Mouse (Mus musculus): ENCODE data around the gene Awat2.
"Not testable (repeated sequence)": the region's sequence is repeated elsewhere in the genome, so short reads cannot be mapped to it uniquely, and the experiment has no call there.

Awat2 gene

DNA sequence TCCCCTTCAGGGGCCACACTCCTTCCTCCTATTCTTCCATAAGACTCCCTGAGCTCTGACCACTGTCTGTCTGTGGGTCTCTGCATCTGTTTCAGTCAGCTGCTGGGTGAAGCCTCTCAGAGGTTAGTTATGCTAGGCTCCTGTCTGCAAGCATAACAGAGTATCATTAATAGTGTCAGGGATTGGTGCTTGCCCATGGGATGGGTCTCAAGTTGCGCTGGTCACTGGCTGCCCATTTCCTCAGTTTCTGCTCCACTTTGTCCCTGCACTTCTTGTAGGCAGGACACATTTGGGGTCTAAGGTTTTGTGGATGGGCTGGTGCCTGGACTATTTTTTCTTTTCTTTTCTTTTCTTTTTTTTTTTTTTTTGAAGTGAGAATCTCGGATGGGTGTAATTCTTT is at the start of gene Awat2:
TSS of gene Awat2 (minus strand) at position 101 of the 400 bp plus-strand sequence.
- DNase-seq = not testable (repeated sequence)

DNA sequence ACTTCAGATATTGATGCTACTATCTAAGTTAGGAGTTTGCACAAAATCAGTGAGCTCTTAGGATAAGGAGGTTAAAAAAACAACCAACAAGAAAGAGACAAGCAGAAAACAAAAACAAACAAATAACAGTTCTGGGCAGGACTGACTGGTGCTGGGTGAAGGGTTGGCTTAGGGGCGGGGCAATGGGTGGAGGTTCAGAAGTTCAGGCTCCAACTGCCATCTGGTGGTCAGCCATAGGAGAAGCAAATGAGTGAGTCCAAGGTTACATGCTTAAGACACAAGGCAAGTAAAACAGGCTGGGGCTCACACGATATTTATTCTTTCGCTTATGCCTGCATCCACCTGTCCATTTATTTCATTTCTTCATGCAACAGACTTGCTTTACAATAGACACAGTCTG is 37.8 kb upstream of the Awat2 start:
- peak; percentile 80 for DNase-seq

DNA sequence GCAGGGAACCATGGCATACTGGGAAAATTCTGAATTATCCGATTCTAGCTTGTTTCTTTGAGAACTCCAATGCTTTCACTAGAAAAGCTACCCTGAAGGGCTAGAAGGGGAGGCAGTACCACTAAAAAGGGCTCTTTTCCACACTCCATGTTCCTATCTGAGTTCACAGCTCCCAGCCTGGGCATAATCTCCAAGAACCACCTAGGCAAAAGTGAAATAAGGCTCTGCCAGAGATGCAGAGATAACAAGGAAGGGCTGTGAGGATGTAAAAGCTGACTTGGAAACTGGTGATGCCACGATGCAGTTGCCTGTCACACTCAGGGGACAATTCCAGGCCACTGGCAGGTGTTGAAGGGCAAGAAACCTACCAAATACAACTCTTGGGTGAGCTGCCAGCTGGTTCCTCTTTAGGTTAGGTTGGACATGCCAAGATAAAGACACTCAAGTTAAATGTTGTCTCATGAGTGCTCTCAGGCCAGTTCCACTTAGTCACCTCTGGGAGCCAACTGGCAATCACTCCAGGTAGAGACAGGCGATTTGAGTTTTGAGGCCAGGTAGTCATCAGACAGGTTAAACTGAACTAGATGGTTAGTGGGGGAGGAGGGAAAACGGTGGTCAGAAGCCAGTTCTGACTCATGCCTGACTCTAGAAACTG is 33.2 kb upstream of the Awat2 start:
- no peak for DNase-seq

DNA sequence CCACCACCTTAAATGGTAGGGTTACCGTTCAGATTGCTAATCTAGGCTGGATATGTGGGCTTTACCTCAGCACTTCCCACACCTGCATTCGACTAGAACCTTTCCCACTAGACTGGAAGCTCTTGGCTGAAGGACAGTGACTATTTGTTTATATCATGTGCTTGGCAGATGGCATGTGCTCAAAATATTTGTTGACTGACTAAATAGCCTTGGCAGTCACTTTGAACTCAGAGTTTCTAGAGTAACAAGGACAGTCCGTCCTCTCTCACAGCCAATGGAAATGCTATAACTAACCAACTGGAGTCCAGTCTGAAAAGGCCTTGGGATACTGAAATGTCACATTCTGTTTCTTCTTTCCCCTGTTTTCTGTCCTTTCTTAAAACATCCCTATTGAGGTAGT is 29.0 kb upstream of the Awat2 start:
- no peak for DNase-seq

DNA sequence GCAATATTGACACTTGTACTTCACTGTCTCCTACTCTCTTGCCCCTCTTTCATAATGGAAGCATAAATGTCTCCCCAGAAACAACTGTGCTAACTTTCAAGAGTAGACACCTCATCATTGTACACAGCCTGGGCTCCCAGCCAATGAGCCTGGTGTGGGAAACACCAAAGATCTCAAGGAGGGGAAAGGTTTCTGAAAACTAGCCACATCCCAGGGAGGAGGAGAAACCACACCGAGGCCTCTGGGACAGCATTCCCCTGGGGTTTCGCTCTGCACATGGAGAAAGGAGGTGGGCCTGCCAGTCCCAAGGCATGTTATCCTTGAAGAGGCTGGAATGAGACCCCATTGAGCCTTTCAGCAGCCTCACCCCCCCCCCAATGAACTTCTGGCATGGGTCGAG is 27.6 kb upstream of the Awat2 start:
- peak; percentile 34 for DNase-seq

DNA sequence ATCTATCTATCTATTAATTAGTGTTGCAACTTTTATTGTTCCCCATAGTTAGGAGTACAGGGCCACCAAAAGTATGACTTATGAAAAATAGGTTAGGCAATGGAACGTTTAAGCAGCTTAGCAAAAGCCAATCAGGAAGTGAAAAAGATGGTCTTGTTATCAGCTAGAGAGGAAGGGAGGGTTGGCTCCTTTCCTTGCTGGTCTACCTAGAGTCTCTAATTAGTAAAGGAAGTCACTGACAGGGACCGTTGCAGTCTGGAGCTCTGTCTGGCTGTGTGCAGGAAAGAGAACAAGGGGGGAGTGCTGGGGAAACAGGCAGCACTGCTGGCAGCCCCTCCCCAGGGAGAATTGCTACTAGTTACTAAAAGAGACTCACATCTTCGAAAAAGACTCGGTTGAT is 25.5 kb upstream of the Awat2 start:
- DNase-seq = no peak

DNA sequence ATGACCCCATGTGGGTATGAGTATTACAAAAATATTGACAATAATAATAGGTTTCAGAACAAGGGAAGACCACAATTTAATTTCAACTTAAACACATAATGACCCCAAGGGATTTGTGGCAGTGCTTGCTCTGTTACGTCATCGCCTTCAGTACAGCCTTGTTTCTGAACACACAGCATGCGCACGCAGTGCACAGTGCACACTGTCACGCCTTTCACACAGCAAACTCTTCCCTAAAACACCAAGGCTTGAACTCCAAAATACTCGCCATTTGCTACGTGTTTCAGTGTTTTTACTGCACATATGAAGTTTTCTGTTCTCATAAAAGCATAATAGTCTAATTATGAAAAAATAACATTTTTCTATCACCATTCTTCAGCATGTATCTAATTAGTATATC is 1.0 kb upstream of the Awat2 start:
- no peak for DNase-seq

DNA sequence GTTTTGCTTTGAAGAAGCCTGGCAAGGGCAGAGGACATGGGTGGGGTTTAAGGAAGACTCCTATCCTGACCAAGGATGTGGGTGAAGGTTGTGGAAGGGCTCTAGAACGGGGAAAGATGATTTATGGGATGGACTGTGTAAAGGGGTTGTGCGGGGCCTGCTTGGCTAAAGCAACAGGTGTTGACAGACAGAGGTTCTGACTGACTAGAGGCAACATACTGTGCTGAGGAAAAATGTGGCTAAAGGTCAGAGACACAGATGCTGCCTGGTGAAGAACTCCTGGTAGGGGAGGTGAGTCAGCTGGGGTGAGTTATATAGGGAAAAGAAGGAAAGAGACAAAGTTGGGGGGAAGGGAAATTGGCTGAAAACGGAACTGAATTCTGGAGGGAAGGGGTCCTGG is 10.2 kb downstream of the Awat2 start:
- DNase-seq = no peak

DNA sequence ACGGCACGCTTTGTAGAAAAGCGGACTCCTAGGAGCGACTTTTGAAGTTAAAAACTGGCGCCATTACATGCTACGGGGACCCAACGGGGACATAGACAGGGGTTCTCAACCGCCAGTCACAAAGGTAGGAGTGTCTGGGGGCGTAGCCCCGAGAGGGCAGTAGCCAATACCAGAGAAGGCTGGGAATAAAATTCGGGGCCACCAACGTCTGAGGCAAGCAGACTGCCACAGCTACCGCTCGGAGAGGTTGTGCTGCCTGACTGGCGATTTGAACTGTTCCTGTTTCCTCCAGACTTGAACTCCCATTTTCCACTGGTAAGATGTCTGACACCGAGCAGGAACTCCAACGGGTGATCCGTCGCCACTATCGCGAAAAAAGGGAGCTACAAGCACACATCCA is 13.8 kb downstream of the Awat2 start, which contains the start of gene Otud6a:
TSS of gene Otud6a (plus strand) at position 321 of the 400 bp plus-strand sequence.
- DNase-seq = no peak

DNA sequence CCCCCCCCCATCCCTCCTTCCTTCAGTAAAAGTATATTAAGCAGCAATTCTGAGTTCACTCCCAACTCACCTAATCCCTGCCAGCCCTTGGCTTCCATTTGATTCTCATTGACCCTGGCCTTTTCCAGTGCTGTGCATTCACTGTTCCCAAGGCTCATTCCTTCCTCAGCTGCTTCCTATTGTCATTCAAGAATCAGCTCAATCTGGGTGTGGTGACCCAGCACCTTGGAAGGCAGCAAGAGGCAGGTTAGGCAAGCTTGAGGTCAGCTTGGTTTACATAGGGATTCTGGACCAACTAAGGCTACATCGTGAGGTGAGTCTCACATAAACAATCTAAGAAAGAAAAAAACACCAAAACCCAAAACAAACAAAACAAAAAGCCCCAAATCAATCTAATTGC is 33.3 kb downstream of the Awat2 start:
- DNase-seq = no peak

DNA sequence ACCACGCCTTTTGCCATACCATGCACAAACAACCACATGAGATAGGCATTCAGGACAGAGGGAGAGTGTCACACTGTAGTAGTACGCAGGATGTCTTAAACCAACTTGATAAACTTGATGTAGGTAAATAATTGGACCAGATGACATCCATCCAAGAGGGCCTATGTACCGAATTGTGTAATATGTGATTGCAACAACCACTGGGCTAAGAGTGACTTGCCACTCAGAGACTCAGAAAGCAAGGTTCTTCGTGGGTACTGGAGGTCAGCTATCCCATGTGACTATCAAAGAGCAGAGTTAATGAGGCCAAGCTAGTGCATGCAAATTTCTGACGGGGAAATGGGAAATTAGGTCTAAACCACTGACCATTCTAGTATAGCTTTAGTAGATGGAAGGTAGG is 40.9 kb downstream of the Awat2 start:
- DNase-seq = no peak

DNA sequence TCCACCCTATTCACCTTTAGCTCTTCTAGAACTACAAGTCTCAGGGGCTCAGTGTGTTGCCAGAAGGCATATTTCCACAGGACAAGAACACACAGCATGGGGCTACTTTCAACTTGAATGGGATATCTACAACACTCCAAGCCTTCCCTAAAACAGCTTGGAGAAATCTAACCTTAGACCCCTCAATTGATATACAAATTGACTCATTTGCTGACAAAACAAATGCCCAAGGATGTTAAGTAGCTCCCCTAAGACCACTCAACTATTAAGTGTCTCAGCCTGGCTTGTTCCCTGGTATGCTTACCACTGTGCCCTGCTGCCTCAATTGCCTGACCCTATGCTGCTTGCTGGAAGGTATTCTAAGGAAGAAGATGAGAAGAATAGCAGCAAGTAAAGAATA is 41.6 kb downstream of the Awat2 start:
- no peak for DNase-seq

DNA sequence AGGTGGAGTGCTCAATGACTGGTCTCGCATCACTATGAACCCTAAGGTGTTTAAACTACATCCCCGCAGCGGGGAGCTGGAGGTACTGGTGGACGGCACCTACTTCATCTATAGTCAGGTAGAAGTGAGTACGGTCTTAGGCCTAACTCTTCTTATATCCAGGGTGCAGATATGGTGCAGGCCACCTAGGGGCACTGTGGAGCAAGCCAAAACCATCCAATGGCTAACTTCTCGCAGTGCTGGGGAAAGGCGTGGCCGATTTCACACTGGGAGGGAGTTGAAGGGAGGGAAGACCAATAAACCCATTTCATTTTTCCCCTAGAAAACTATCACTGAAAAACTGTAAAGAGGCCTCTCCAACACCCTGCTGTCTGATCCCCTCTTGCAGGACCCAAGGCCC is 47.5 kb downstream of the Awat2 start:
- peak; percentile 15 for DNase-seq

DNA sequence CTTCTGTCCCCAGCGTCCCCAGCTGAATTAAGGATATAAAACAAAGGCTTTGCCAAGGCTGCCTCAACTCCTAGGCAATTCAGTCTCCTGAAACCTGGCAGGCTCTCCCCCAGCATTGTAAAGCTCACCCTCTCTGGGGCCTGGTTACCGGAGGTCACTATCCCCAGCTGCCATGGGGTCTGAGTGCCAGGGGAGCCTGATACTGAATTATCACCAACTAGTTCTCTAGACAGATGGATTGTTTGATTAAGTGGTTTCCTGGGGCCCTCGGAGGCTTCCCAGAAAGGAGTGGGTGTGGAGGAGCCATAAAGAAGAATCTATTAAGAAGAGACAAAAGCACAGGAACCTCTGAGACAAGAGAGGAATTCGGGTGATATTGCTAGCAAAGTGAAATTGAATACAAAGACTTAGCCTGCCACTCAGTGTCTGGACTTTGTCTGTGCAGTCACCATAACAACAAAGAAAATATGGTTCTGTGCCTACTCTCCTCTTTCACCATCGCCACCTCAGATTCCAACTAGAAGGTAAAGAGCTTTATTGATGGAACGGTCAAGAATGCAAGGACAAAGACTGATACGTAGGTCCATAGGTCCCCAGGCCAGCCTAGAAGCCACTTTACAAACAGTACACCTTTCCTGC is 48.2 kb downstream of the Awat2 start:
- DNase-seq = no peak

DNA sequence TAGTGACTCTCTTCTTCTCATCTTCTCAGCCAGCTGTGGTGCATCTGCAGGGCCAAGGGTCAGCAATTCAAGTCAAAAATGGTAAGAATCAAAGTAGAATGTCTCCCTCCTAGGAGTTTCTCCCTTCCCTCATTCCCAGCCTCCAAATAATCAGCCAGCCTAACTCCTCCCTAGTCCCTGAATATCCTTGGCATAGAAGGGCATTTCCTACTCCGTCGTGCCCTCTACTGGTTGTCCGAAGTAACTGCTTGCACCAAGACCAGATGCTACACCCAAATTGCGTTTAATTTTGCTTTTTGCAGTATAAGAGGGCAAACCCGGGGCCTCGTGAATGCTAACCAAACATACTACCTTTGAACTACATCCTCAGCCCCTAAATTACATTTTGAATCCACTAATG is 50.2 kb downstream of the Awat2 start:
- peak; percentile 54 for DNase-seq

DNA sequence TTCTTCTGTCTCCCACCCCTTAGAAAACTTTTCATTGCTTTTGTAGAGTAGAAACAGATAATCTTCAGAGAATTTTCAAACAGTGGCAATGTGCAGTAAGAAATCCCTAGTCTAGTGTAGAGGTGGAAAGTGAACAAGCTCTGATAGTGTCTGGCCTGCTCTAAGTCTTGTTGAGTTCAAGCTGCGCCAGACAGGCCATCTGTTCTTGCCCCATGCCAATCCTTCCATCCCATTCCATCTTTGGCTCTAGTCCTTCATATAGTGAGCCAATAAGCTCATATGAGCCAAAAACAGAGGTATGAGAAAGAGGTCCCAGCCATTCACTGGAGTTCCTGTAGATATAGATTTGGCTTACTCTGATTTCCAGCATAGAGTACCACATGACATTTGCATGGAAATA is 52.6 kb downstream of the Awat2 start:
- no peak for DNase-seq

DNA sequence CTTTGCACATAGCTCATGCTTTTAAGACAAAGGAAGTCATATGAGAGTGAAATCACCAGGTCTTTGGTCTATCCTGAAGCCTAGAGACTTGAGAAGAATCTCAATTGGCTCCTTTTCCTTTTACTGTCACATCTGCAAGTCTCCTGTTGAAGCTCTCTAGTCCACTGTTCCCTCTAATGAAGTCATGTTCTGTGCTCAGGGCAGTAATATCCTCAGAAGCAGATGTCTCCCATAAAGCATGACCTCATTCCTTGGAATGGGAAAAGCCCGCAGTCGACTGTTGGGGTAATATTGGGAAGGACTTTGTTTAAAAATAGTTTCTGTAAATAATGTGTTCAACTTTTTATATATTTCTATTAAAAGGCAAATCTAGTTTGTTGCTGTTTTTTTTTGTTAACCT is 85.5 kb downstream of the Awat2 start:
- DNase-seq = no peak

All from lung, postnatal 10 days (tissue).